Mouse (Mus musculus) right cerebral cortex, adult 2 months (tissue): ENCODE results near the gene Hnrnph3.

ENCODE experiments used
- DNase-seq, 2 experiments: peaks; one replicate each; pipeline ENCODE4 v3.0.0; 2021 to 2022; ENCODE audit warnings: low spot score in 2 of 2

The Hnrnph3 gene

GRCm38 (mm10) chr10:63028396-63028795, 4.4 kb upstream of the Hnrnph3 start:
- no peak for DNase-seq

- DNase-seq = no peak
These were observed 3.6 kb upstream of the Hnrnph3 start for GRCm38 (mm10) chr10:63027376-63028161.

GRCm38 (mm10) chr10:63026795-63027160, 2.8 kb upstream of the Hnrnph3 start:
- peak in 1 of 2 experiments; percentile 32 for DNase-seq

- peak in 1 of 2 experiments; percentile 27 for DNase-seq
These were observed 2.3 kb upstream of the Hnrnph3 start for GRCm38 (mm10) chr10:63026156-63026794.

- DNase-seq = no peak
These were observed 1.5 kb upstream of the Hnrnph3 start for GRCm38 (mm10) chr10:63025491-63026011.

- DNase-seq = no peak
These were observed 999 bp upstream of the Hnrnph3 start for GRCm38 (mm10) chr10:63025016-63025415.

GRCm38 (mm10) chr10:63024580-63024910, 528 bp upstream of the Hnrnph3 start:
- peak in 1 of 2 experiments; percentile 49 for DNase-seq

GRCm38 (mm10) chr10:63023121-63023748, 782 bp downstream of the Hnrnph3 start:
- peak; percentile 52 to 56 for DNase-seq

- DNase-seq = no peak
These were observed 1.4 kb downstream of the Hnrnph3 start for GRCm38 (mm10) chr10:63022541-63023120.

GRCm38 (mm10) chr10:63021702-63022101, 2.3 kb downstream of the Hnrnph3 start:
- DNase-seq = no peak

- no peak for DNase-seq
These were observed 4.7 kb downstream of the Hnrnph3 start for GRCm38 (mm10) chr10:63019304-63019703.

GRCm38 (mm10) chr10:63014168-63014567, 9.8 kb downstream of the Hnrnph3 start:
- no peak for DNase-seq

- DNase-seq = no peak
These were observed 10.5 kb downstream of the Hnrnph3 start for GRCm38 (mm10) chr10:63013476-63013875.

- DNase-seq = no peak
These were observed 12.5 kb downstream of the Hnrnph3 start for GRCm38 (mm10) chr10:63011556-63011955.

GRCm38 (mm10) chr10:63010268-63010667, 13.7 kb downstream of the Hnrnph3 start:
- no peak for DNase-seq

- DNase-seq = no peak
These were observed 15.8 kb downstream of the Hnrnph3 start for GRCm38 (mm10) chr10:63008193-63008592.

- no peak for DNase-seq
These were observed 19.5 kb downstream of the Hnrnph3 start for GRCm38 (mm10) chr10:63004556-63004955.

GRCm38 (mm10) chr10:63003252-63003651, 20.8 kb downstream of the Hnrnph3 start:
- DNase-seq = no peak

- no peak for DNase-seq
These were observed 23.4 kb downstream of the Hnrnph3 start for GRCm38 (mm10) chr10:63000584-63000983.

GRCm38 (mm10) chr10:62993991-62994390, 30.0 kb downstream of the Hnrnph3 start:
- no peak for DNase-seq

- DNase-seq = no peak
These were observed 33.4 kb downstream of the Hnrnph3 start for GRCm38 (mm10) chr10:62990636-62991035.

GRCm38 (mm10) chr10:62987341-62987740, 36.7 kb downstream of the Hnrnph3 start:
- no peak for DNase-seq
